Mouse (Mus musculus): ENCODE results near the gene Ubxn10. TPM values are rescaled to one million over a fixed set of nuclear protein-coding genes. Genes with fewer than 3 reads are reported as not detected.

Gene Ubxn10
- polyA plus RNA-seq, 1 experiment from 2014 or later, result 0.68 TPM

- WGBS, result 18% methylated on average over 16 of the region's 16 CpGs
- no peak overlapping the region for H3K27ac ChIP-seq (replicated peaks)
Measured at GRCm38 (mm10) chr4:138677579-138677978, 59.4 kb downstream of the Ubxn10 start.

GRCm38 (mm10) chr4:138676480-138676879, 60.5 kb downstream of the Ubxn10 start:
- no peak overlapping the region for H3K27ac ChIP-seq (replicated peaks)
- H3K4me3 ChIP-seq, result no peak overlapping the region
- no peaks in the 10 kb centered on the region for H3K4me1 ChIP-seq
- H3K9ac ChIP-seq, result no peak overlapping the region
- H3K4me2 ChIP-seq, result no peak overlapping the region
- ATAC-seq (ENCODE audit: extremely low read depth, insufficient number of reproducible peaks, low FRiP score, low TSS enrichment), result no peak
- no peaks in the 10 kb centered on the region for H3K9me3 ChIP-seq
- H3K36me3 ChIP-seq, result no peaks in the 10 kb centered on the region
- peaks cover 79% of the 10 kb centered on the region for H3K27me3 ChIP-seq (replicated peaks)
- WGBS, result 10% methylated on average over 16 of the region's 16 CpGs

More at GRCm38 (mm10) chr4:138677579-138677978, 59.4 kb downstream of the Ubxn10 start:
- ATAC-seq (ENCODE audit: extremely low read depth, insufficient number of reproducible peaks, low FRiP score, low TSS enrichment), result no peak
- no peaks in the 10 kb centered on the region for H3K36me3 ChIP-seq
- no peak overlapping the region for H3K4me3 ChIP-seq
- no peak overlapping the region for H3K4me2 ChIP-seq
- no peaks in the 10 kb centered on the region for H3K4me1 ChIP-seq
- H3K27me3 ChIP-seq (replicated peaks), result peaks cover 68% of the 10 kb centered on the region
- no peak overlapping the region for H3K9ac ChIP-seq
- H3K9me3 ChIP-seq, result no peaks in the 10 kb centered on the region

- Histone ChIP-seq H3K27me3 (replicated peaks) (peaks cover 82% of the 10 kb centered on the region), H3K27ac (replicated peaks) (no peak overlapping the region), H3K4me3 (no peak overlapping the region), H3K4me2 (no peak overlapping the region), H3K36me3 (no peaks in the 10 kb centered on the region), H3K4me1 (no peaks in the 10 kb centered on the region), H3K9me3 (no peaks in the 10 kb centered on the region), H3K9ac (no peak overlapping the region)
- no peak for ATAC-seq (ENCODE audit: extremely low read depth, insufficient number of reproducible peaks, low FRiP score, low TSS enrichment)
- 52% methylated on average over 4 of the region's 4 CpGs for WGBS
Measured at GRCm38 (mm10) chr4:138672160-138672559, 64.8 kb downstream of the Ubxn10 start.

GRCm38 (mm10) chr4:138670093-138670889, 66.7 kb downstream of the Ubxn10 start:
- WGBS, result 67% methylated on average over 11 of the region's 11 CpGs
- H3K36me3 ChIP-seq, result no peaks in the 10 kb centered on the region
- ATAC-seq (ENCODE audit: extremely low read depth, insufficient number of reproducible peaks, low FRiP score, low TSS enrichment), result no peak
- H3K27me3 ChIP-seq (replicated peaks), result peaks cover 79% of the 10 kb centered on the region
- no peak overlapping the region for H3K27ac ChIP-seq (replicated peaks)
- no peak overlapping the region for H3K9ac ChIP-seq
- H3K9me3 ChIP-seq, result no peaks in the 10 kb centered on the region
- no peak overlapping the region for H3K4me2 ChIP-seq
- H3K4me1 ChIP-seq, result no peaks in the 10 kb centered on the region
- H3K4me3 ChIP-seq, result no peak overlapping the region

GRCm38 (mm10) chr4:138666521-138666920, 70.4 kb downstream of the Ubxn10 start:
- H3K9ac ChIP-seq, result no peak overlapping the region
- no peaks in the 10 kb centered on the region for H3K4me1 ChIP-seq
- no peak overlapping the region for H3K27ac ChIP-seq (replicated peaks)
- H3K4me3 ChIP-seq, result no peak overlapping the region
- 52% methylated on average over 10 of the region's 10 CpGs for WGBS
- H3K36me3 ChIP-seq, result no peaks in the 10 kb centered on the region
- no peak for ATAC-seq (ENCODE audit: extremely low read depth, insufficient number of reproducible peaks, low FRiP score, low TSS enrichment)
- no peak overlapping the region for H3K4me2 ChIP-seq
- H3K27me3 ChIP-seq (replicated peaks), result peaks cover 60% of the 10 kb centered on the region
- H3K9me3 ChIP-seq, result no peaks in the 10 kb centered on the region

GRCm38 (mm10) chr4:138659936-138660602, 76.9 kb downstream of the Ubxn10 start:
- WGBS, result 65% methylated on average over 11 of the region's 11 CpGs
- no peak for ATAC-seq (ENCODE audit: extremely low read depth, insufficient number of reproducible peaks, low FRiP score, low TSS enrichment)
- H3K4me2 ChIP-seq, result no peak overlapping the region

More at GRCm38 (mm10) chr4:138659936-138660602, 76.9 kb downstream of the Ubxn10 start:
- Histone ChIP-seq H3K9ac (no peak overlapping the region), H3K4me3 (no peak overlapping the region), H3K27ac (replicated peaks) (no peak overlapping the region), H3K9me3 (no peaks in the 10 kb centered on the region), H3K36me3 (no peaks in the 10 kb centered on the region), H3K4me1 (no peaks in the 10 kb centered on the region), H3K27me3 (replicated peaks) (peaks cover 16% of the 10 kb centered on the region; the same call in 1 of the 2 replicates)

Other genes starting within 250 kb of the Ubxn10 start
- not detected in 2 replicates for gene Vwa5b1, start 101.3 kb downstream of the Ubxn10 start, polyA plus RNA-seq (2015; fragmentation: Nextera tagmentation; extraction: Ambion mirVana)
- 0.20 and 0.27 TPM in 2 replicates for gene Pla2g2c, start 12.4 kb downstream of the Ubxn10 start, polyA plus RNA-seq (2015; fragmentation: Nextera tagmentation; extraction: Ambion mirVana)
- not detected in 2 replicates for gene Pla2g2f, start 20.5 kb upstream of the Ubxn10 start, polyA plus RNA-seq (2015; fragmentation: Nextera tagmentation; extraction: Ambion mirVana)
- gene Pla2g2d, start 38.6 kb upstream of the Ubxn10 start, polyA plus RNA-seq (2015; fragmentation: Nextera tagmentation; extraction: Ambion mirVana), result 0.11 TPM in 1 of 2 replicates, not detected in the other
- gene Pla2g5, start 126.3 kb upstream of the Ubxn10 start, polyA plus RNA-seq (2015; fragmentation: Nextera tagmentation; extraction: Ambion mirVana), result 2.1 and 3.1 TPM in 2 replicates
- gene Gm13030, start 136.8 kb upstream of the Ubxn10 start, polyA plus RNA-seq (2015; fragmentation: Nextera tagmentation; extraction: Ambion mirVana), result not detected in 2 replicates
- 0.25 TPM in 1 of 2 replicates, not detected in the other for gene Pla2g2e, start 140.8 kb upstream of the Ubxn10 start, polyA plus RNA-seq (2015; fragmentation: Nextera tagmentation; extraction: Ambion mirVana)
- gene Otud3, start 176.8 kb upstream of the Ubxn10 start, polyA plus RNA-seq (2015; fragmentation: Nextera tagmentation; extraction: Ambion mirVana), result 2.7 and 3.8 TPM in 2 replicates
- gene Rnf186, start 229.9 kb upstream of the Ubxn10 start, polyA plus RNA-seq (2015; fragmentation: Nextera tagmentation; extraction: Ambion mirVana), result not detected in 2 replicates
- 4.8 and 5.6 TPM in 2 replicates for gene Tmco4, start 235.7 kb upstream of the Ubxn10 start, polyA plus RNA-seq (2015; fragmentation: Nextera tagmentation; extraction: Ambion mirVana)